Mouse (Mus musculus): ENCODE measurements around the gene Ptar1. TPM values are rescaled to one million over a fixed set of nuclear protein-coding genes. Genes with fewer than 3 reads are reported as not detected.

The Ptar1 gene
- 10.5 and 15.3 TPM in 2 replicates for polyA plus RNA-seq (2014; fragmentation: Nextera tagmentation; extraction: Ambion mirVana)

DNA sequence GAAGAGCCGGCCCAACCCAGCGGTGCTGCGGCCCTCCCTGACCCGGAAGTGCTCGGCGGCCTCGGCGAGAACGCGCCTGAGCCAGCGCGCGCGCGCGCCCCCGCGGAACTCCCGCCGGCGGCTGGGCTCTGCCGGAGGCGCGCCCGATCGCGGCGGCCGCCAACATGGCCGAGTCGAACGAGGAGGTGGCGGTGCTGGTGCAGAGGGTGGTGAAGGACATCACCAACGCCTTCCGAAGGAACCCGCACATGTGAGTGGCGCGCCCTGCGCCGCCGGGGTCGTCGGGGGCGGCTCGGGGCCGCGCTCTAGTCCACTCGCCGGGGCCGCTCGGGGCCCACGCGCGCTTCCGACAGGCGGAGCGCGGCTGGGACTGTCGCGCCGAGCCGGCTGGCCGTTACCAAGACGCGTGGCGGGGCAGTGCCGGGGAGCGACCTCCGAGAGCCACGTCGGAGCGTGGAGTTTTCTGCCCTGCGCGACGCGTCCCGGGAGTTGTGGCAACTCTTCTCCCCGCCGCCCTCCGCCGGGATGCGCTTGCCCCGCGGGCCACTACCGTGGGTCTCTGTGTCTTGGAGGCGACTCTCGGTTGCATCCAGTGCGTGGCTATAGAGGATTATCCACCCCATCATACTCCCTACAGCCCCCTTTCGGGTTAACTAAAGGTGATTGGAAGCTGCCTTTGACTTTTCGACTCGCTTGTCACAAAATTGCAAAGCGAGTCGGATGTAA is at the start of gene Ptar1:
Gene Ptar1 (plus strand): TSS at position 134 of the 726 bp plus-strand sequence.
- Histone ChIP-seq H3K4me1 (ENCODE audit: control insufficient read depth, insufficient read depth, low read length) (0 out of 2 replicates have a peak, but pooled peaks cover 11% of the 10 kb centered on the region), H3K4me2 (ENCODE audit: low read length) (peak within 1 kb of the TSS; percentile 62), H3K9ac (replicated peaks; ENCODE audit: low read length) (peak within 1 kb of the TSS; percentile 84), H3K4me3 (replicated peaks; ENCODE audit: low read depth, low read length) (peak within 1 kb of the TSS; percentile 81), H3K27me3 (ENCODE audit: control insufficient read depth, insufficient read depth, low read length) (no peaks in the 10 kb centered on the region), H3K36me3 (ENCODE audit: control insufficient read depth, insufficient read depth, low read length) (no peaks in the 10 kb centered on the region), H3K9me3 (ENCODE audit: control insufficient read depth, low read length) (no peaks in the 10 kb centered on the region), H3K27ac (replicated peaks; ENCODE audit: low read depth, low read length) (peak within 1 kb of the TSS; percentile 94)
- ATAC-seq (ENCODE audit: low FRiP score, low TSS enrichment) (peak; percentile 90), DNase-seq (peak; percentile 94)
- under 1% methylated on average over 92 of the region's 93 CpGs for WGBS

DNA sequence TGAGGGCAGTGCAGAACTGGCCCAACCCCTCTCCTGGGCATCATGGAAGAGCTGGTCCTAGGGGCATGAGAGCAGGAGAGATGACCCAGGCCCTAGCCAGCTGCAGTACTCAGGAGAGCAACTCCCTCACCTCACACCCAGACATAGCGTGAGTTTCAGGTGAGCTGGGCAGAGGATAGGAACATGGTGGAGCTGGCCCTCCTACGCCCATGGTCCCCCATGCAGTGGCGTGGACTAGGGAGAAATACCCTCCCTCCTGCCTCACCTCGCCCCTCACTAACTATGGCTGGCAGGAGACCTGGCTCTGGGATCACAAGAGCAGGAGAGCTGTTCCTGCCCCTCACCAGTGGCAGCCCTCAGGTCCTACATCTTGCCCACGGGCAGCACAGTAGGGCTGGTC is 43.4 kb upstream of the Ptar1 start:
- no peaks in the 10 kb centered on the region for H3K4me1 ChIP-seq (ENCODE audit: control insufficient read depth, insufficient read depth, low read length)
- H3K9ac ChIP-seq (replicated peaks; ENCODE audit: low read length), result no peak overlapping the region
- ATAC-seq (ENCODE audit: low FRiP score, low TSS enrichment), result no peak
- DNase-seq, result no peak
- no peaks in the 10 kb centered on the region for H3K9me3 ChIP-seq (ENCODE audit: control insufficient read depth, low read length)
- no peak overlapping the region for H3K27ac ChIP-seq (replicated peaks; ENCODE audit: low read depth, low read length)
- no peak overlapping the region for H3K4me2 ChIP-seq (ENCODE audit: low read length)
- H3K36me3 ChIP-seq (ENCODE audit: control insufficient read depth, insufficient read depth, low read length), result no peaks in the 10 kb centered on the region
- WGBS, result 89% methylated on average over 5 of the region's 5 CpGs
- no peak overlapping the region for H3K4me3 ChIP-seq (replicated peaks; ENCODE audit: low read depth, low read length)
- H3K27me3 ChIP-seq (ENCODE audit: control insufficient read depth, insufficient read depth, low read length), result no peaks in the 10 kb centered on the region

- H3K36me3 ChIP-seq (ENCODE audit: control insufficient read depth, insufficient read depth, low read length), result no peaks in the 10 kb centered on the region
- no peak overlapping the region for H3K27ac ChIP-seq (replicated peaks; ENCODE audit: low read depth, low read length)
- H3K27me3 ChIP-seq (ENCODE audit: control insufficient read depth, insufficient read depth, low read length), result no peaks in the 10 kb centered on the region
- H3K4me1 ChIP-seq (ENCODE audit: control insufficient read depth, insufficient read depth, low read length), result no peaks in the 10 kb centered on the region
- H3K9me3 ChIP-seq (ENCODE audit: control insufficient read depth, low read length), result no peaks in the 10 kb centered on the region
- 76% methylated on average over 7 of the region's 7 CpGs for WGBS
- no peak overlapping the region for H3K4me3 ChIP-seq (replicated peaks; ENCODE audit: low read depth, low read length)
- ATAC-seq (ENCODE audit: low FRiP score, low TSS enrichment) (no peak), DNase-seq (no peak)
- no peak overlapping the region for H3K9ac ChIP-seq (replicated peaks; ENCODE audit: low read length)
- H3K4me2 ChIP-seq (ENCODE audit: low read length), result no peak overlapping the region
Observed at GRCm38 (mm10) chr19:23645347-23645746, 41.9 kb upstream of the Ptar1 start.

DNA sequence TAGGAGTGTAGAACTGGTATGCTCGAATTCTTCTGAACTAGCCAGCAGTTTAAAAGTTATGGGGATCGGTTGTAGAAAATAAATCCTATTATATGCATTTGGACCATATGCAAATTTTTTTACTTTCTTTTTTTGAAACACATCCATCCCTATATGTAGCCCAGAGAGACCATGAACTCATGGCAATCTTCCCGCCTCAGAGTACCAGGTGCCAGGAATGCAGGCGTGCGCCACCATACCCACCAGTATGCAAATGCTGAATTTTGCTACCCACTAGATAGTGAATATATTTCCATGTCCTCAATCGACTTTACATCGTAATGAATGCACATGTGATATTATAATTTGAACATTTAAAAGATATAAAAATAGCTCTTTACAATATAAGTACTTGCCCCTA is 39.9 kb upstream of the Ptar1 start:
- WGBS, result 92% methylated on average over 7 of the region's 7 CpGs
- H3K9ac ChIP-seq (replicated peaks; ENCODE audit: low read length), result no peak overlapping the region
- H3K4me1 ChIP-seq (ENCODE audit: control insufficient read depth, insufficient read depth, low read length), result no peaks in the 10 kb centered on the region
- H3K4me3 ChIP-seq (replicated peaks; ENCODE audit: low read depth, low read length), result no peak overlapping the region
- no peaks in the 10 kb centered on the region for H3K27me3 ChIP-seq (ENCODE audit: control insufficient read depth, insufficient read depth, low read length)
- no peaks in the 10 kb centered on the region for H3K9me3 ChIP-seq (ENCODE audit: control insufficient read depth, low read length)
- no peak for DNase-seq
- no peak overlapping the region for H3K4me2 ChIP-seq (ENCODE audit: low read length)
- no peaks in the 10 kb centered on the region for H3K36me3 ChIP-seq (ENCODE audit: control insufficient read depth, insufficient read depth, low read length)
- no peak for ATAC-seq (ENCODE audit: low FRiP score, low TSS enrichment)
- no peak overlapping the region for H3K27ac ChIP-seq (replicated peaks; ENCODE audit: low read depth, low read length)

GRCm38 (mm10) chr19:23652644-23653043 is 34.6 kb upstream of the Ptar1 start, which contains the start of gene 1700028P14Rik:
1700028P14Rik (minus strand) TSS chr19:23652812.
- 5% methylated on average over 13 of the region's 13 CpGs for WGBS
- Histone ChIP-seq H3K4me3 (replicated peaks; ENCODE audit: low read depth, low read length) (peak within 1 kb of the TSS; percentile 21), H3K27ac (replicated peaks; ENCODE audit: low read depth, low read length) (no peak within 1 kb of the TSS), H3K9me3 (ENCODE audit: control insufficient read depth, low read length) (no peaks in the 10 kb centered on the region), H3K36me3 (ENCODE audit: control insufficient read depth, insufficient read depth, low read length) (no peaks in the 10 kb centered on the region), H3K4me1 (ENCODE audit: control insufficient read depth, insufficient read depth, low read length) (no peaks in the 10 kb centered on the region), H3K27me3 (ENCODE audit: control insufficient read depth, insufficient read depth, low read length) (no peaks in the 10 kb centered on the region), H3K4me2 (ENCODE audit: low read length) (peak within 1 kb of the TSS; percentile 52), H3K9ac (replicated peaks; ENCODE audit: low read length) (no peak within 1 kb of the TSS)
- ATAC-seq (ENCODE audit: low FRiP score, low TSS enrichment), result peak; percentile 62; the same call in 1 of the 2 replicates
- DNase-seq, result peak; percentile 78

DNA sequence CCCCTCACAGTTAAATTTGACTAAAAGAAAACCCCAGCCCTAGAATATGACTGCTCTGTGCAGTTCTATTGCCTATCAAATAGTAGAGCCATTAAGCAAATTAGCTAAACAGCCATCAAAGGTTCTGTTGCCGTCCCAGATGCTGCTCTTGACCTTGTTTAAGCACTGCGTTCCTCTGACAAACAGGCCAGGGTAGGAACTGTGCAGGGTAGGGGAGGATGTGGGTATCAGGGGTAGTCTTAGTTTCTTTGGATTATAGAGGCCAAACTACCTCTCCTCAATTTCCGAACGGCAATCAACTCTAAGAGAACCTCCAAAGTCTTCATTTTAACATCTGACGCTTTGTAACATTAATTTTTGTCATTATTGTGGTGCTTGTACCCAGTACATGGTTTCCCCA is 34.1 kb upstream of the Ptar1 start:
- no peaks in the 10 kb centered on the region for H3K9me3 ChIP-seq (ENCODE audit: control insufficient read depth, low read length)
- H3K9ac ChIP-seq (replicated peaks; ENCODE audit: low read length), result no peak overlapping the region
- H3K27me3 ChIP-seq (ENCODE audit: control insufficient read depth, insufficient read depth, low read length), result no peaks in the 10 kb centered on the region
- WGBS, result 93% methylated on average over 5 of the region's 5 CpGs
- DNase-seq (no peak), ATAC-seq (ENCODE audit: low FRiP score, low TSS enrichment) (no peak)
- H3K36me3 ChIP-seq (ENCODE audit: control insufficient read depth, insufficient read depth, low read length), result no peaks in the 10 kb centered on the region
- H3K4me1 ChIP-seq (ENCODE audit: control insufficient read depth, insufficient read depth, low read length), result no peaks in the 10 kb centered on the region
- no peak overlapping the region for H3K4me3 ChIP-seq (replicated peaks; ENCODE audit: low read depth, low read length)
- H3K4me2 ChIP-seq (ENCODE audit: low read length), result no peak overlapping the region; the same call in 1 of the 2 replicates
- no peak overlapping the region for H3K27ac ChIP-seq (replicated peaks; ENCODE audit: low read depth, low read length)

GRCm38 (mm10) chr19:23657261-23657932 is 29.8 kb upstream of the Ptar1 start:
- whole genome bisulfite sequencing, result 73% methylated on average over 12 of the region's 12 CpGs
- no peak overlapping the region for H3K9ac ChIP-seq (replicated peaks; ENCODE audit: low read length)
- H3K4me2 ChIP-seq (ENCODE audit: low read length), result no peak overlapping the region
- no peak overlapping the region for H3K4me3 ChIP-seq (replicated peaks; ENCODE audit: low read depth, low read length)
- ATAC-seq (ENCODE audit: low FRiP score, low TSS enrichment) (no peak), DNase-seq (no peak)
- no peaks in the 10 kb centered on the region for H3K4me1 ChIP-seq (ENCODE audit: control insufficient read depth, insufficient read depth, low read length)
- H3K27ac ChIP-seq (replicated peaks; ENCODE audit: low read depth, low read length), result no peak overlapping the region
- no peaks in the 10 kb centered on the region for H3K27me3 ChIP-seq (ENCODE audit: control insufficient read depth, insufficient read depth, low read length)
- no peaks in the 10 kb centered on the region for H3K9me3 ChIP-seq (ENCODE audit: control insufficient read depth, low read length)
- no peaks in the 10 kb centered on the region for H3K36me3 ChIP-seq (ENCODE audit: control insufficient read depth, insufficient read depth, low read length)

- H3K9ac ChIP-seq (replicated peaks; ENCODE audit: low read length), result no peak overlapping the region
- no peaks in the 10 kb centered on the region for H3K9me3 ChIP-seq (ENCODE audit: control insufficient read depth, low read length)
- H3K4me3 ChIP-seq (replicated peaks; ENCODE audit: low read depth, low read length), result no peak overlapping the region
- WGBS, result 78% methylated on average over 4 of the region's 4 CpGs
- DNase-seq (no peak), ATAC-seq (ENCODE audit: low FRiP score, low TSS enrichment) (no peak)
- no peak overlapping the region for H3K4me2 ChIP-seq (ENCODE audit: low read length)
- no peaks in the 10 kb centered on the region for H3K36me3 ChIP-seq (ENCODE audit: control insufficient read depth, insufficient read depth, low read length)
- no peaks in the 10 kb centered on the region for H3K4me1 ChIP-seq (ENCODE audit: control insufficient read depth, insufficient read depth, low read length)
- no peaks in the 10 kb centered on the region for H3K27me3 ChIP-seq (ENCODE audit: control insufficient read depth, insufficient read depth, low read length)
- H3K27ac ChIP-seq (replicated peaks; ENCODE audit: low read depth, low read length), result no peak overlapping the region
Observed at GRCm38 (mm10) chr19:23658350-23658749, 28.9 kb upstream of the Ptar1 start.

DNA sequence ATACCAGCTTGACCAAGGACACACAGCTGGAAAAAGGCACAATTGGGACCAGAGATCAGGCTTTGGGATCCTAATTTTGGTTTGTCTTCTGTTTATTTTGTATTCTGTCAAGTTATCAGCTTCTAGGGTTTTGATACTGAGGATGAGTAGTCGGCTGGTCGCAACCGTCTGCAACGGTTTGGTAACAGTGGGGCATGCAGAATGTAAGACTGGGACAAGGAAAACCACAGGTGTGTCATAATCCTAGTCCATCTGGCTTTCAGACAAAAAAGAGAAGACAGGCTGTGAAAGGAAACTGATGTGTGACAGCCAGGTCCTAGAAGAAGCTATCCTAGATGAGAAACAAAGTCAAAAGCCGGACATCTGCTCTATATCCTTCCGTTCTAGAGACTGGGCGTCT is 23.1 kb upstream of the Ptar1 start:
- H3K9ac ChIP-seq (replicated peaks; ENCODE audit: low read length), result no peak overlapping the region
- no peaks in the 10 kb centered on the region for H3K36me3 ChIP-seq (ENCODE audit: control insufficient read depth, insufficient read depth, low read length)
- H3K9me3 ChIP-seq (ENCODE audit: control insufficient read depth, low read length), result no peaks in the 10 kb centered on the region
- H3K4me2 ChIP-seq (ENCODE audit: low read length), result no peak overlapping the region
- DNase-seq, result no peak
- no peak for ATAC-seq (ENCODE audit: low FRiP score, low TSS enrichment)
- no peaks in the 10 kb centered on the region for H3K27me3 ChIP-seq (ENCODE audit: control insufficient read depth, insufficient read depth, low read length)
- H3K4me1 ChIP-seq (ENCODE audit: control insufficient read depth, insufficient read depth, low read length), result no peaks in the 10 kb centered on the region
- no peak overlapping the region for H3K27ac ChIP-seq (replicated peaks; ENCODE audit: low read depth, low read length)
- no peak overlapping the region for H3K4me3 ChIP-seq (replicated peaks; ENCODE audit: low read depth, low read length)
- WGBS, result 92% methylated on average over 7 of the region's 7 CpGs

Measured in midbrain, embryonic 14.5 days (tissue).